Mouse (Mus musculus): ENCODE data around the gene Hic2. TPM values are rescaled to one million over a fixed set of nuclear protein-coding genes. Genes with fewer than 3 reads are reported as not detected.

The Hic2 gene
- polyA plus RNA-seq, 1 experiment from 2014 or later = 2.1 TPM

DNA sequence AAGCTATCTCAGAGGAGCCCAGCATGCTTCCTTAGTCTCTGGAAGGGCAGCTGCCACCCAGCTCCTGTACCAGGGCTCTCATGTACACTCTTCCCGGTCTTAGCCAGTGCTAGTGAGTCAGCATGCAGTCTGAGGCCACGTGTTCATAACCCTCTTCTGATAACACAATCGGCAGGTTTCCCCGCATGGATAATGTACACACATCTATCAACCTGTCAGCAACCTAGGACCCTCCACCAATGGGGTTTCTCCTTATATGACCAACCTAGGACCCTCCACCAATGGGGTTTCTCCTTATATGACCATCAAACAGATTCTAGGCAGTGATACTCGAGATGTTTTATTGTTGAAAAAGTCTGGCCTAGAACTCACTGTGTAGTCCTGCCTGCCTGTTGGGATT is 34.6 kb downstream of the Hic2 start:
- no peak overlapping the region for H3K4me2 ChIP-seq (ENCODE audit: low read length)
- 55% methylated on average over 5 of the region's 5 CpGs for WGBS
- H3K27ac ChIP-seq = no peak overlapping the region
- no peak overlapping the region for H3K4me3 ChIP-seq (replicated peaks; ENCODE audit: low read depth, low read length)
- no peaks in the 10 kb centered on the region for H3K4me1 ChIP-seq (replicated peaks; ENCODE audit: insufficient read depth, low read length)
- no peak for TF ChIP-seq CTCF (IDR thresholded peaks at IDR 0.05; ENCODE audit: low read depth)
- H3K36me3 ChIP-seq (ENCODE audit: insufficient read depth, low read length) = no peaks in the 10 kb centered on the region
- no peak overlapping the region for H3K9ac ChIP-seq (ENCODE audit: low read depth, low read length)
- ATAC-seq (replicated peaks; ENCODE audit: low FRiP score, low read depth) (no peak; the same call in 1 of the 2 replicates), DNase-seq (ENCODE audit: low spot score) (no peak)
- no peaks in the 10 kb centered on the region for H3K27me3 ChIP-seq (ENCODE audit: insufficient read depth, low read length)
- H3K9me3 ChIP-seq (replicated peaks; ENCODE audit: low read length) = no peaks in the 10 kb centered on the region; the same call in 1 of the 2 replicates

DNA sequence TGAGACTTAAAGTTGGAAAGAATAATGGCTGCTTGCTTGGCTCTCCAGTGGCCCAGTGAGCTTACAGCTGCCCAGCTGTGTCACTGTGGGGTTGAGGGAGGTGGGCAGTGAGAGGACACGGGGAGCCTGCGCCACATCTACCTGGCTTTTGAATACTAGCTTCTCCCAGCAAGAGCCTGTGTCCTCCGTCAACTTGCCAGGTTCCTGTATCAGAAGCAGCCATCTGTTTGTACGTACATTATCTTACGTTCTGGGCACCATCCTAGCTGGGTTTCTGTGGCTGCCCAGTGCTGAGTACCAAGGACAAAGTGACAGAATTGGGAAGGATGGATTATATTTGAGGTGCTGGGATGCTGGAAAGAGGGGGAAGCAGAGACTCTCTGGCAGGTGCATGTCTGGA is 36.5 kb downstream of the Hic2 start:
- Histone ChIP-seq H3K27me3 (ENCODE audit: insufficient read depth, low read length) (no peaks in the 10 kb centered on the region), H3K4me1 (replicated peaks; ENCODE audit: insufficient read depth, low read length) (no peaks in the 10 kb centered on the region), H3K9ac (ENCODE audit: low read depth, low read length) (no peak overlapping the region), H3K4me2 (ENCODE audit: low read length) (no peak overlapping the region), H3K9me3 (replicated peaks; ENCODE audit: low read length) (no peaks in the 10 kb centered on the region; the same call in 1 of the 2 replicates), H3K36me3 (ENCODE audit: insufficient read depth, low read length) (no peaks in the 10 kb centered on the region), H3K27ac (no peak overlapping the region), H3K4me3 (replicated peaks; ENCODE audit: low read depth, low read length) (no peak overlapping the region)
- DNase-seq (ENCODE audit: low spot score) (no peak), ATAC-seq (replicated peaks; ENCODE audit: low FRiP score, low read depth) (no peak)
- WGBS = 86% methylated on average over 5 of the region's 5 CpGs
- TF ChIP-seq CTCF (IDR thresholded peaks at IDR 0.05; ENCODE audit: low read depth) = no peak

- ATAC-seq (replicated peaks; ENCODE audit: low FRiP score, low read depth) (no peak), DNase-seq (ENCODE audit: low spot score) (no peak)
- Histone ChIP-seq H3K9ac (ENCODE audit: low read depth, low read length) (no peak overlapping the region), H3K36me3 (ENCODE audit: insufficient read depth, low read length) (no peaks in the 10 kb centered on the region), H3K9me3 (replicated peaks; ENCODE audit: low read length) (no peaks in the 10 kb centered on the region; the same call in 1 of the 2 replicates), H3K27ac (no peak overlapping the region), H3K4me1 (replicated peaks; ENCODE audit: insufficient read depth, low read length) (no peaks in the 10 kb centered on the region), H3K4me2 (ENCODE audit: low read length) (no peak overlapping the region), H3K4me3 (replicated peaks; ENCODE audit: low read depth, low read length) (no peak overlapping the region), H3K27me3 (ENCODE audit: insufficient read depth, low read length) (no peaks in the 10 kb centered on the region)
- 73% methylated on average over 4 of the region's 4 CpGs for WGBS
- peak; percentile 57 for TF ChIP-seq CTCF (IDR thresholded peaks at IDR 0.05; ENCODE audit: low read depth)
Measured at GRCm38 (mm10) chr16:17271124-17271523, 37.8 kb downstream of the Hic2 start.

DNA sequence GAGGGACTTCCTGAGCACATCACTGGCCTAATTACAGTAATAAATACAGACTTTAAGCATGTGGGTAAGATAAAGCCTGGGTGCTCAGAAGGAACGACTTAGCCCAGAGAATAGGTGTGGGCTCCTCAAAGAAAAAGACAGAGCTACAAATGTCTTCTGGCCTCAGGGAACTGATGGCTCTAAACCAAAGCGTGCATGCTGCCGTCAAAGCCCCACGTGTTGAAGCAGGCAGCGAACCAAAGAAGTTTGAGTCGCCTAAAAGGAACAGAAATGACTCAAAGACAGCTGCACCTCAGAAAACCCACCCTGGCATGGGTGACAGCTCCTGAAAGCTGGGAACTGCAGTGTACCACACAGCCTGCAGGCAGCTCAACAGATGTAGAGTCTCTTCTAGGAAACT is 38.5 kb downstream of the Hic2 start:
- Histone ChIP-seq H3K27ac (no peak overlapping the region), H3K4me2 (ENCODE audit: low read length) (no peak overlapping the region), H3K9me3 (replicated peaks; ENCODE audit: low read length) (no peaks in the 10 kb centered on the region; the same call in 1 of the 2 replicates), H3K4me1 (replicated peaks; ENCODE audit: insufficient read depth, low read length) (peaks cover 4% of the 10 kb centered on the region; the same call in 1 of the 2 replicates), H3K27me3 (ENCODE audit: insufficient read depth, low read length) (0 out of 2 replicates have a peak, but pooled peaks cover under 1% of the 10 kb centered on the region), H3K36me3 (ENCODE audit: insufficient read depth, low read length) (no peaks in the 10 kb centered on the region), H3K4me3 (replicated peaks; ENCODE audit: low read depth, low read length) (no peak overlapping the region), H3K9ac (ENCODE audit: low read depth, low read length) (no peak overlapping the region)
- DNase-seq (ENCODE audit: low spot score) (no peak), ATAC-seq (replicated peaks; ENCODE audit: low FRiP score, low read depth) (no peak)
- no peak for TF ChIP-seq CTCF (IDR thresholded peaks at IDR 0.05; ENCODE audit: low read depth)
- WGBS = 77% methylated on average over 6 of the region's 6 CpGs

DNA sequence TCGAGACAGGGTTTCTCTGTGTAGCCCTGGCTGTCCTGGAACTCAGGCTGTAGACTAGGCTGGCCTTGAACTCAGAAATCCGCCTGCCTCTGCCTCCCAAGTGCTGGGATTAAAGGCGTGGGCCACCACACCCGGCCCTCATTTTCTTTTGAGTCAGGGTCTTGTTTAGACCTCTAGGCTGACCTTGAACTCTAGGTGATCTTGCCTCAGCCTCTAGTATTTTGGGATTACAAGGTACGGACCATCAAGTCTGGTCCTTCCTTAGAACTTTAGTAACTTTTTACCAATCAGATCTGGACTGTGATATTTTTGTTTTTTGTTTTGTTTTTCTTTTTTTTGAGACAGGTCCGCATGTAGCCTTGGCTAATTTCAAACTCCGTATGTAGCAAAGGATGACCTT is 42.3 kb downstream of the Hic2 start, which contains the start of gene Tmem191c:
Gene Tmem191c, plus strand, starts transcription at position 357 of the 400 bp plus-strand sequence.
- Histone ChIP-seq H3K9me3 (replicated peaks; ENCODE audit: low read length) (no peaks in the 10 kb centered on the region; the same call in 1 of the 2 replicates), H3K4me3 (replicated peaks; ENCODE audit: low read depth, low read length) (peak within 1 kb of the TSS; percentile 53), H3K36me3 (ENCODE audit: insufficient read depth, low read length) (no peaks in the 10 kb centered on the region), H3K9ac (ENCODE audit: low read depth, low read length) (peak within 1 kb of the TSS; percentile 62), H3K27me3 (ENCODE audit: insufficient read depth, low read length) (peaks cover 4% of the 10 kb centered on the region; the same call in 1 of the 2 replicates), H3K27ac (peak within 1 kb of the TSS; percentile 86), H3K4me1 (replicated peaks; ENCODE audit: insufficient read depth, low read length) (peaks cover 14% of the 10 kb centered on the region), H3K4me2 (ENCODE audit: low read length) (peak within 1 kb of the TSS; percentile 95)
- 63% methylated on average over 7 of the region's 7 CpGs for WGBS
- no peak for TF ChIP-seq CTCF (IDR thresholded peaks at IDR 0.05; ENCODE audit: low read depth)
- DNase-seq (ENCODE audit: low spot score) (no peak), ATAC-seq (replicated peaks; ENCODE audit: low FRiP score, low read depth) (no peak)

- DNase-seq (ENCODE audit: low spot score) = peak; percentile 94
- Histone ChIP-seq H3K9me3 (replicated peaks; ENCODE audit: low read length) (no peaks in the 10 kb centered on the region), H3K4me3 (replicated peaks; ENCODE audit: low read depth, low read length) (peak overlapping the region; percentile 53), H3K36me3 (ENCODE audit: insufficient read depth, low read length) (peaks cover 4% of the 10 kb centered on the region), H3K27me3 (ENCODE audit: insufficient read depth, low read length) (peaks cover 4% of the 10 kb centered on the region; the same call in 1 of the 2 replicates), H3K4me1 (replicated peaks; ENCODE audit: insufficient read depth, low read length) (peaks cover 14% of the 10 kb centered on the region), H3K27ac (peak overlapping the region; percentile 86), H3K9ac (ENCODE audit: low read depth, low read length) (peak overlapping the region; percentile 62), H3K4me2 (ENCODE audit: low read length) (peak overlapping the region; percentile 95)
- peak; percentile 85 for ATAC-seq (replicated peaks; ENCODE audit: low FRiP score, low read depth)
- WGBS = under 1% methylated on average over 62 of the region's 62 CpGs
- peak; percentile 93 for TF ChIP-seq CTCF (IDR thresholded peaks at IDR 0.05; ENCODE audit: low read depth)
Measured at GRCm38 (mm10) chr16:17276164-17277151, 43.1 kb downstream of the Hic2 start.
